Mouse (Mus musculus): ENCODE measurements at regions not wholly inside any gene's neighbourhood (a gene's known extent, or its start where the extent isn't known, plus 50 kb on each side); places are given as distances from the start of the nearest gene placed in this dataset.

DNA sequence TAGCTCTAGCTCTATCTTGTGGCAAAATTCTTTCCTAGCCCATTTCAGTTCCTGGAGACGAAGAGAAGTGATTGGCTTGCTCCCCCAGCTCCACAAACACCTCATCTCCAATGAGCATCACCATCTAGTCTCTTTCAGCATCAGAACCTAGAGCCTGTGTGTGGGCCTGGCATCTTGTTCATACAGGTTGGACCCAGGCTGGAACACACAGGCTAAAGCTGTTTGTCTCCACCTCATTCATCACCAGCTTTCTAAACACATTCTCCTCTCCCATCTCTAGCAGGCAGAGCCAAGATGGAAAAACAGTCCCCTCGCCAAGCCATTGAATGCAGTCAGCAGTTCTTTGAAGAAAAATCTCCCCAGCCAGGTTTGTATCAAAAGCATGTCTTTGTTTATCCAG is 221.9 kb upstream of the Cdh5 start:
- no peak for TF ChIP-seq CTCF (IDR thresholded peaks at IDR 0.05; ENCODE audit: control insufficient read depth, insufficient read depth, insufficient replicate concordance, low read depth, low read length)
- no peak for TF ChIP-seq POLR2A (IDR thresholded peaks at IDR 0.05; ENCODE audit: control insufficient read depth, low read depth, low read length)

Measured in testis, adult 2 months (tissue).